Mouse (Mus musculus) T-helper 2 cell (primary cell): ENCODE measurements around the gene Olfr1393.
"Not testable (repeated sequence)": the region's sequence is repeated elsewhere in the genome, so short reads cannot be mapped to it uniquely, and the experiment has no call there.

Source experiments
- in situ Hi-C: fragments of 300-600 bp; cut with MboI, MseI; formaldehyde crosslinking; loops from one replicate; pipeline ENCODE4 v1.15.1; 2025; ENCODE audit warnings: high pct_unique_total_duplicates

Olfr1393 gene

GRCm38 (mm10) chr11:49284982-49285381 lies 6.9 kb downstream of the Olfr1393 start, which contains the start of gene Olfr1392:
Olfr1392 (plus strand) TSS chr11:49285282.
- in situ Hi-C loops = loop anchor here (5.0 kb wide), 1 partner anchor 168 kb away; no protein-coding TSS in a partner anchor

GRCm38 (mm10) chr11:49287251-49287650 lies 9.1 kb downstream of the Olfr1393 start:
- in situ Hi-C loops = loop anchor here (5.0 kb wide), 1 partner anchor 170 kb away; no protein-coding TSS in a partner anchor

GRCm38 (mm10) chr11:49292777-49293176 lies 14.7 kb downstream of the Olfr1393 start:
- in situ Hi-C loops = no loop called here

GRCm38 (mm10) chr11:49304441-49304840 lies 26.3 kb downstream of the Olfr1393 start, which contains the start of gene Olfr10:
Olfr10 (plus strand) TSS chr11:49304741.
- in situ Hi-C loops = no loop called here

GRCm38 (mm10) chr11:49308547-49308946 lies 30.4 kb downstream of the Olfr1393 start:
- in situ Hi-C loops = not testable (repeated sequence)

GRCm38 (mm10) chr11:49322442-49322841 lies 44.3 kb downstream of the Olfr1393 start, which contains the start of gene Olfr1391:
Olfr1391 (plus strand) TSS chr11:49322742.
- in situ Hi-C loops = no loop called here

- in situ Hi-C loops = no loop called here
Measured at GRCm38 (mm10) chr11:49326726-49327125, 48.6 kb downstream of the Olfr1393 start.

GRCm38 (mm10) chr11:49329686-49330085 lies 51.6 kb downstream of the Olfr1393 start:
- in situ Hi-C loops = no loop called here
